In the genomic region with DNA sequence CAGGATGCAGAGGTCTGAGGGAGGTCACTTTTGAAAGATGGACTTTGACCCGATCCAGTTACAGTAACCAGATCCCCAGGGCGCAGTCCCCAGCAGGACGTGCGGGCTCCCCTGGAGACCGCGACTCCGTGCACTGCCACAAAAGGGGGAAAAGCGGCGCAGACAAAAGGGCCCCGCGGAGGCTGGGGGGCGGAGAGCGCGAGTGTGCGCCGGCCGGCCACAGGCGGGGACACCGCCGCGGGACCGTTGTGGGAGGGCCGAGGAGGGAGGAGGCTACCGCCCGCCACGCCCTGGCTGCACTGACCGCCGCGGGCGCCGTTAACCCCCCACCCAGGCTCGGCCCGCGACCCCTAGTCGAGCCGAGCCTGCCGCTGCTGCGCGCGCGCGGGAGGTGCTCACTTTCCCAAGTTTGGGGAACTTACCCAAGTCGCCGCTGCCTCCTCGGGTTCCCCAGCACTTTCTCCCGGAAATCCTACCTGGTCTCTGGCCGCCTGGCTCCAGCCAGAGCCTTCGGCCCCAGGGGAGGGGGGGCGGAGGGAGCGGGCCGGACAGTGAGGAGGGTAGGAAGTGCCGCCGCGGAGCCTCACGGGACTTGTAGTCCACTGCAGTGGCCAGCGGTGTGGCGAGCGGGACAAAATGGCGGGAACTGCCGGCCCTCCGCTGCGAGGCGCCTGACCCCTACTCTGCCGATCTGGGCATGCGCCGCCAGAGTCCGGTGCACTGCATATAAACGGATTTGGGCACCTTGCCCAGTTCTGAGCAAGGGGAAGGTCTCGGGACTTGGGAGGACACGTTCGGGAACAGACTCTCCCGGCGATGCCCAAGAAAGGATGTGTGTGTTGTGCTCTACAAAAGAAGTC, we compare ENCODE assay signal across 7 mouse cellular contexts. TPM values are rescaled to one million over a fixed set of nuclear protein-coding genes. Genes with fewer than 3 reads are reported as not detected.
DNase-seq lines count a peak whose midpoint lies in the region; ATAC-seq lines count a peak whose summit lies in the region.

Gene Phactr4 (minus strand): TSS at position 567 of the 860 bp plus-strand sequence.

- under 1% methylated on average over 73 of the region's 73 CpGs for WGBS in limb, embryonic 10.5 days
- under 1% methylated on average over 68 of the region's 73 CpGs for WGBS in midbrain, embryonic 13.5 days

- H3K4me3 ChIP-seq in limb, embryonic 10.5 days = peak within 1 kb of the TSS; percentile 80
- H3K4me3 ChIP-seq in midbrain, embryonic 13.5 days (replicated peaks) = peak within 1 kb of the TSS; percentile 70

- H3K9ac ChIP-seq in midbrain, embryonic 13.5 days (replicated peaks) = peak within 1 kb of the TSS; percentile 80

- peaks cover 9% of the 10 kb centered on the region; the same call in 1 of the 2 replicates for H3K36me3 ChIP-seq in limb, embryonic 10.5 days
- no peaks in the 10 kb centered on the region for H3K36me3 ChIP-seq in midbrain, embryonic 13.5 days

- peak within 1 kb of the TSS; percentile 72 for H3K4me2 ChIP-seq in midbrain, embryonic 13.5 days (replicated peaks)

- peaks cover 17% of the 10 kb centered on the region for H3K4me1 ChIP-seq in limb, embryonic 10.5 days
- peaks cover 21% of the 10 kb centered on the region for H3K4me1 ChIP-seq in midbrain, embryonic 13.5 days (replicated peaks)

- peak; percentile 97 for DNase-seq in adrenal gland, adult 8-10 months
- peak; percentile 99 for DNase-seq in embryo, embryonic 9.5 days (ENCODE audit: extremely low spot score)
- DNase-seq in kidney, adult 11 months = peak; percentile 99
- DNase-seq in limb, embryonic 10.5 days (ENCODE audit: low spot score) = peak; percentile 99
- peak; percentile 79 for DNase-seq in spleen, adult 12 weeks (ENCODE audit: low spot score)

- no peaks in the 10 kb centered on the region for H3K27me3 ChIP-seq in limb, embryonic 10.5 days (ENCODE audit: low read depth, poor library complexity, severe bottlenecking)
- H3K27me3 ChIP-seq in midbrain, embryonic 13.5 days = no peaks in the 10 kb centered on the region

- ATAC-seq in granulocyte monocyte progenitor cell, adult 5-6 weeks (replicated peaks; ENCODE audit: poor library complexity, severe bottlenecking) = peak; percentile 96
- peak; percentile 99 for ATAC-seq in midbrain, embryonic 13.5 days

- no peaks in the 10 kb centered on the region for H3K9me3 ChIP-seq in limb, embryonic 10.5 days (replicated peaks)
- H3K9me3 ChIP-seq in midbrain, embryonic 13.5 days = no peaks in the 10 kb centered on the region

- H3K27ac ChIP-seq in limb, embryonic 10.5 days = peak within 1 kb of the TSS; percentile 99
- peak within 1 kb of the TSS; percentile 89 for H3K27ac ChIP-seq in midbrain, embryonic 13.5 days

RNA-seq across cellular contexts. Expression of gene Phactr4, which starts in this region (rescaled TPM):
- 10 to 100 TPM; 53.7 to 67.7 (median 58.6) TPM for total RNA-seq in adrenal gland, adult 8-10 months (2022)
- 29.2 and 36.8 TPM in 2 replicates for total RNA-seq in granulocyte monocyte progenitor cell, adult 5-6 weeks (2014; fragmentation: Nextera tagmentation)
- 4.2 and 8.1 TPM in 2 replicates for total RNA-seq in granulocyte monocyte progenitor cell, adult 5-6 weeks (2017)
- 22.8 and 27.9 TPM in 2 replicates for polyA plus RNA-seq in limb, embryonic 10.5 days (2016; fragmentation: Nextera tagmentation; extraction: Ambion mirVana)
- 13.0 and 14.3 TPM in 2 replicates for polyA plus RNA-seq in midbrain, embryonic 13.5 days (2015; fragmentation: Nextera tagmentation; extraction: Ambion mirVana)

Comparison
In these comparisons a context has a peak if more than half of its experiments do, and no peak if none do; other contexts are left out.
1. Peak in every context shown above with its lines: DNase-seq, ATAC-seq, H3K4me3 ChIP-seq and H3K27ac ChIP-seq.